Mouse (Mus musculus) heart, embryonic 15.5 days (tissue): ENCODE results near the gene Ubxn7. TPM values are rescaled to one million over a fixed set of nuclear protein-coding genes. Genes with fewer than 3 reads are reported as not detected.

Experiments
- ATAC-seq: fragments of 200-750 bp; cut with Nextera tagmentation; replicated peaks from 2 replicates; pipeline ENCODE4 v1.8.0; 2017; ENCODE audit warnings: low read depth, moderate TSS enrichment; ENCODE audit not compliant: insufficient number of reproducible peaks, insufficient read depth, low FRiP score
- H3K27ac ChIP-seq: fragments of 300-500 bp; sonication (generic); 2 replicates; pipeline ENCODE4 v1.5.1; 2015; ENCODE audit warnings: mild to moderate bottlenecking, inconsistent platforms
- H3K27me3 ChIP-seq: fragments of 300-500 bp; sonication (generic); 2 replicates; pipeline ENCODE4 v1.6.1; 2015; ENCODE audit warnings: inconsistent platforms
- H3K36me3 ChIP-seq: fragments of 300-500 bp; sonication (generic); 2 replicates; pipeline ENCODE4 v1.6.1; 2015; ENCODE audit warnings: mild to moderate bottlenecking, inconsistent platforms
- H3K4me1 ChIP-seq: fragments of 300-500 bp; sonication (generic); replicated peaks from 2 replicates; pipeline ENCODE4 v1.6.1; 2015; ENCODE audit warnings: inconsistent platforms
- H3K4me2 ChIP-seq: fragments of 300-500 bp; sonication (generic); 2 replicates; pipeline ENCODE4 v1.6.1; 2015; ENCODE audit warnings: inconsistent platforms, mild to moderate bottlenecking, moderate library complexity
- H3K4me3 ChIP-seq: fragments of 300-500 bp; sonication (generic); 2 replicates; pipeline ENCODE4 v1.5.1; 2015; ENCODE audit warnings: mild to moderate bottlenecking, inconsistent platforms
- H3K9ac ChIP-seq: fragments of 300-500 bp; sonication (generic); 2 replicates; pipeline ENCODE4 v1.6.1; 2015; ENCODE audit warnings: mild to moderate bottlenecking, inconsistent platforms
- H3K9me3 ChIP-seq: fragments of 300-500 bp; sonication (generic); replicated peaks from 2 replicates; pipeline ENCODE4 v1.6.1; 2016; ENCODE audit warnings: inconsistent platforms
- WGBS: fragments of 180-500 bp; shearing (Covaris S2); methylation state at CpG from one replicate; pipeline ENCODE4 v1.1.7; 2015; ENCODE audit warnings: mixed read lengths; 5-methylcytosine and 5-hydroxymethylcytosine counted together
- polyA plus RNA-seq: library from polyadenylated mRNA; unstranded; fragments of >200 nt; fragmentation: Nextera tagmentation; extraction: Ambion mirVana; gene quantifications from 2 replicates; pipeline ENCODE4 v1.2.1, GENCODE M21; 2015

Gene Ubxn7
- polyA plus RNA-seq, 1 experiment from 2014 or later = 16.6 TPM

- WGBS = 89% methylated on average over 9 of the region's 9 CpGs
- Histone ChIP-seq H3K4me2 (no peak overlapping the region), H3K36me3 (no peaks in the 10 kb centered on the region), H3K4me1 (no peaks in the 10 kb centered on the region), H3K27ac (no peak overlapping the region), H3K9me3 (no peaks in the 10 kb centered on the region), H3K27me3 (no peaks in the 10 kb centered on the region), H3K9ac (no peak overlapping the region), H3K4me3 (no peak overlapping the region)
- no peak for ATAC-seq
Measured at GRCm38 (mm10) chr16:32405716-32406115, 73.7 kb downstream of the Ubxn7 start.

GRCm38 (mm10) chr16:32406671-32407070, 74.6 kb downstream of the Ubxn7 start:
- Histone ChIP-seq H3K4me2 (no peak overlapping the region), H3K27ac (no peak overlapping the region), H3K36me3 (no peaks in the 10 kb centered on the region), H3K9ac (no peak overlapping the region), H3K4me3 (no peak overlapping the region), H3K9me3 (no peaks in the 10 kb centered on the region), H3K27me3 (no peaks in the 10 kb centered on the region), H3K4me1 (no peaks in the 10 kb centered on the region)
- ATAC-seq = no peak
- WGBS = 72% methylated on average over 6 of the region's 6 CpGs

- no peaks in the 10 kb centered on the region for H3K27me3 ChIP-seq
- no peak for ATAC-seq
- no peaks in the 10 kb centered on the region for H3K9me3 ChIP-seq
- H3K4me3 ChIP-seq = no peak overlapping the region
- H3K36me3 ChIP-seq = no peaks in the 10 kb centered on the region
- H3K4me2 ChIP-seq = no peak overlapping the region
- no peak overlapping the region for H3K9ac ChIP-seq
- 74% methylated on average over 10 of the region's 10 CpGs for WGBS
- no peaks in the 10 kb centered on the region for H3K4me1 ChIP-seq
- H3K27ac ChIP-seq = no peak overlapping the region
Measured at GRCm38 (mm10) chr16:32407730-32408129, 75.7 kb downstream of the Ubxn7 start.

GRCm38 (mm10) chr16:32417457-32417856, 85.4 kb downstream of the Ubxn7 start:
- Histone ChIP-seq H3K9me3 (no peaks in the 10 kb centered on the region), H3K4me1 (peaks cover 10% of the 10 kb centered on the region), H3K4me3 (no peak overlapping the region), H3K36me3 (no peaks in the 10 kb centered on the region), H3K4me2 (no peak overlapping the region), H3K9ac (no peak overlapping the region), H3K27me3 (no peaks in the 10 kb centered on the region), H3K27ac (no peak overlapping the region)
- WGBS = 54% methylated on average over 1 of the region's 1 CpGs
- ATAC-seq = no peak

DNA sequence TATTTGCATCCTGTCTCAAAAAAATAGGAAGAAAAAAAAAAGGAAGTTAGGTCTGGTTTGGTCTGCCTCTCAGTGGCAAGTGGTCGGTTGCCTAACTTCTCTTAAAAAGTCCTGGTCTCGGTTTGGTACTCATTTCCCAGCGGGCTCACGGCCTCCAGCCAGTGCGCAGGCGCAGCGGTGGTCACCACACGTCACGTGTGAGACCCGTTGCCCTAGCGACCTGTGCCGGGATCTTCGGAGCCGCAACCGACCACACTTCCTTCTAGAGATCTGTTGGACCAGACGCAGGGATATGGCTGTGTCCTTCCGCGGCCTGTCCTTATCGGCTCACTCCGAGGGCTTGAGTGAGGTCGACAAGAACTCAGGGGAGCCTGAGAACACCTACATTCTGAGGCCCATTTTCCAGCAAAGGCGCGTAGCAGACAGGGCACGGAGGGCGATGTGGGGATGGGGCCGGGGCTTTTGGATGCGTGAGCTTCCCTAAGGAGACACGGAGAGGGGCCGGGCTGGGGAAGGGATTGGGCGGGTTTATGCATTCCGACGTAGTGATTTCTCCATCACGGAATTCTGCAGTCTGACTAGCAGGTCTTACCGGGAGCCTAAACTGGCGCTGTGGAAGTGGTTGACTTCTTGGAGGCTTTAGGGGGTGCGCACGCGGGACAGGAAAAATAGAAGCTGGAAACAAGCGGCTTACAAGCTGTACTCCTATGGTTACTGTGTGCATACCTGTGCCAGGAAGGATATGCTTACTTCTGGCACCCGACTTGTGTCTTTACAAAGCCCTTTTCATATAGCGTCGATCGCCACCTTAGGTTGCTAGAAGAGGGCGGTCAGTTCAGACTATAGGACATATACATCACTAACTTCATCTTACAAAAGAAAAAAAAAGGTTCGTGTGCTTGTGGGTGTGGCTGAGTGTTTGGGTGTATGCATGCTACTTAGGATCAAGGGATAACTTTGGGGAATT, 87.7 kb downstream of the Ubxn7 start, which contains the start of gene Tctex1d2:
Gene Tctex1d2, plus strand, starts transcription at position 186 of the 967 bp plus-strand sequence.
- peak within 1 kb of the TSS; percentile 69 for H3K9ac ChIP-seq
- peaks cover 12% of the 10 kb centered on the region for H3K4me1 ChIP-seq
- peak within 1 kb of the TSS; percentile 79 for H3K4me3 ChIP-seq
- no peaks in the 10 kb centered on the region for H3K9me3 ChIP-seq
- H3K4me2 ChIP-seq = peak within 1 kb of the TSS; percentile 81
- WGBS = 2% methylated on average over 45 of the region's 45 CpGs
- peak within 1 kb of the TSS; percentile 91 for H3K27ac ChIP-seq
- no peaks in the 10 kb centered on the region for H3K27me3 ChIP-seq
- H3K36me3 ChIP-seq = no peaks in the 10 kb centered on the region
- ATAC-seq = peak; percentile 94

GRCm38 (mm10) chr16:32427506-32427905, 95.4 kb downstream of the Ubxn7 start:
- no peak overlapping the region for H3K4me3 ChIP-seq
- no peak overlapping the region for H3K9ac ChIP-seq
- H3K27ac ChIP-seq = no peak overlapping the region
- H3K36me3 ChIP-seq = no peaks in the 10 kb centered on the region
- no peak overlapping the region for H3K4me2 ChIP-seq
- no peaks in the 10 kb centered on the region for H3K27me3 ChIP-seq
- ATAC-seq = no peak
- H3K9me3 ChIP-seq = no peaks in the 10 kb centered on the region
- peaks cover 19% of the 10 kb centered on the region for H3K4me1 ChIP-seq
- 82% methylated on average over 3 of the region's 3 CpGs for WGBS

DNA sequence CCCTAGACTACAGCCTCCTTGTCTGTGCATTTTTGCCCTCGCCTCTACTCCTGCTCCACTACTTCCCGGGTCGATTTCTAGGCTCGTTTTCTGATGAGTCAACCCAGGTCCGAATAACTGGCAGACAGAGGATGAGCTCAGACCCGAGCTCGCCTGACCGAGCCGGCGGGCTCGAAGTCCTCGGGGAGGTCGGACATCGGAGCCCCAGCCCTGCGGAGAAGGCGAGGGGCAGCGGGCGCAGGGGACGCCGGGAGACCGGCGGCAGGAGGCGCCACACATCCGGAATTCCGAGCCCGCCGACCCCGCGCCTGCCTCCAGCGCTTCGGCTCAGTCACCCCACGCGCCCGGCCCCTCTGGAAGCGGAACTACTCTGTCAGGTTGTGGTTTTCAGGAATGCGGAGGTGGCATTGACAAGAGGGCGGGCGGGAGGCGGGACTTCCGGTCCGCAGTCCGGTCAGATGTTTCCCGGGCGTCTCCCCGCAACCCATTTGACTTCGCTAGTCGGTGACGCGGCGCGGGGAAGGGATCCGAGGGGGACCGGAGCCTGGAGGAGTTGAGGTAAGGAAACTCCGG, 98.5 kb downstream of the Ubxn7 start, which contains the start of gene Pcyt1a:
Gene Pcyt1a, plus strand, starts transcription at position 448 of the 573 bp plus-strand sequence.
- no peaks in the 10 kb centered on the region for H3K9me3 ChIP-seq
- peaks cover 22% of the 10 kb centered on the region for H3K4me1 ChIP-seq
- no peaks in the 10 kb centered on the region for H3K36me3 ChIP-seq
- H3K4me3 ChIP-seq = peak within 1 kb of the TSS; percentile 72
- peak; percentile 96 for ATAC-seq
- peak within 1 kb of the TSS; percentile 94 for H3K27ac ChIP-seq
- H3K4me2 ChIP-seq = peak within 1 kb of the TSS; percentile 79
- peak within 1 kb of the TSS; percentile 84 for H3K9ac ChIP-seq
- WGBS = under 1% methylated on average over 54 of the region's 54 CpGs
- no peaks in the 10 kb centered on the region for H3K27me3 ChIP-seq

DNA sequence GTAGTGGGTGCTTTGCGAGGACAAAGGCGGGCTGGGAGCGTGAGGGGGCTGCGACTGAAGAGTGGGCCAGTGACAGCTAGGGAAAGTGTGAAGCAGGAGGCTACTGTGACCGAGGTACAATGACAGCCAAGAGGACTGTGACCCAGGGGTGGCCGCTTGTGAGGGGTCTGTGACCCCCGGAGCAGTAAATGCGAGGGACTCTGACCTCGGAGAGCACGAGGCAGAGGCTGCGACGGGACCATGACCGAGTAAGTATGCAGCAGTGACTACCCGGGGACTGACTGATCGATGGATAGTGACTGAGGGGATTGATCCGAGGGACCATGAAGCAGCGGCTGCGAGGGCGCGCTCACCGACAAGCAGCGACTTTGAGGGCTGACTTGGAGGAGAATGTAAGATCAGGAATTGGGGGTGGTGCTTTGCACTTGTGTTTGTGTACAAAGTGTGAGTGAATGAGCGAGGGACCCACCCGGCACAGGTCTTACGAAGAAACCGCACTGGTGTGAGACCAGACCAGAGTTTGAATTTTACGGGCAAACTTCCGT, 99.1 kb downstream of the Ubxn7 start:
- no peaks in the 10 kb centered on the region for H3K9me3 ChIP-seq
- peak overlapping the region; percentile 79 for H3K4me2 ChIP-seq
- WGBS = under 1% methylated on average over 28 of the region's 28 CpGs
- peak overlapping the region; percentile 94 for H3K27ac ChIP-seq
- peaks cover 22% of the 10 kb centered on the region for H3K4me1 ChIP-seq
- H3K27me3 ChIP-seq = no peaks in the 10 kb centered on the region
- H3K4me3 ChIP-seq = peak overlapping the region; percentile 72
- H3K36me3 ChIP-seq = no peaks in the 10 kb centered on the region
- ATAC-seq = peak; percentile 38; the same call in 1 of the 2 replicates
- peak overlapping the region; percentile 84 for H3K9ac ChIP-seq

- H3K9me3 ChIP-seq = no peaks in the 10 kb centered on the region
- no peak overlapping the region for H3K9ac ChIP-seq
- WGBS = 84% methylated on average over 1 of the region's 1 CpGs
- H3K4me2 ChIP-seq = peak overlapping the region; percentile 79
- H3K27ac ChIP-seq = no peak overlapping the region
- peaks cover 24% of the 10 kb centered on the region for H3K4me1 ChIP-seq
- H3K36me3 ChIP-seq = no peaks in the 10 kb centered on the region
- peak overlapping the region; percentile 72 for H3K4me3 ChIP-seq
- no peak for ATAC-seq
- no peaks in the 10 kb centered on the region for H3K27me3 ChIP-seq
Measured at GRCm38 (mm10) chr16:32431926-32432325, 99.9 kb downstream of the Ubxn7 start.

GRCm38 (mm10) chr16:32433138-32433537, 101.1 kb downstream of the Ubxn7 start:
- no peak overlapping the region for H3K4me2 ChIP-seq
- peaks cover 24% of the 10 kb centered on the region for H3K4me1 ChIP-seq
- H3K27ac ChIP-seq = no peak overlapping the region

GRCm38 (mm10) chr16:32434066-32434465, 102.0 kb downstream of the Ubxn7 start:
- Histone ChIP-seq H3K4me3 (no peak overlapping the region), H3K4me1 (peaks cover 24% of the 10 kb centered on the region), H3K27ac (peak overlapping the region; percentile 36), H3K36me3 (no peaks in the 10 kb centered on the region), H3K4me2 (peak overlapping the region; percentile 21; the same call in 1 of the 2 replicates), H3K9ac (no peak overlapping the region), H3K27me3 (no peaks in the 10 kb centered on the region), H3K9me3 (no peaks in the 10 kb centered on the region)
- ATAC-seq = no peak
- WGBS = 26% methylated on average over 6 of the region's 6 CpGs

More at GRCm38 (mm10) chr16:32433138-32433537, 101.1 kb downstream of the Ubxn7 start:
- no peak for ATAC-seq
- no peaks in the 10 kb centered on the region for H3K27me3 ChIP-seq
- 70% methylated on average over 2 of the region's 2 CpGs for WGBS
- no peaks in the 10 kb centered on the region for H3K9me3 ChIP-seq
- no peak overlapping the region for H3K9ac ChIP-seq
- no peaks in the 10 kb centered on the region for H3K36me3 ChIP-seq
- no peak overlapping the region for H3K4me3 ChIP-seq
